Mouse (Mus musculus) liver, embryonic 11.5 days (tissue): ENCODE measurements at regions not wholly inside any gene's neighbourhood (a gene's known extent, or its start where the extent isn't known, plus 50 kb on each side); places are given as distances from the start of the nearest gene placed in this dataset.

Source experiments
- ATAC-seq: fragments of 200-750 bp; cut with Nextera tagmentation; replicated peaks from 2 replicates; pipeline ENCODE4 v1.8.0; 2017; ENCODE audit warnings: moderate number of reproducible peaks, mild to moderate bottlenecking, moderate TSS enrichment, moderate library complexity; ENCODE audit not compliant: low FRiP score
- DNase-seq: peaks from one replicate; pipeline ENCODE4 v3.0.0-alpha.2; 2017; ENCODE audit warnings: low spot score
- H3K27ac ChIP-seq: fragments of 300-500 bp; sonication (generic); 2 replicates; pipeline ENCODE4 v1.5.1; 2014; ENCODE audit warnings: mild to moderate bottlenecking, low read depth, low read length, control low read depth
- H3K27me3 ChIP-seq: fragments of 300-500 bp; sonication (generic); replicated peaks from 2 replicates; pipeline ENCODE4 v1.6.1; 2014; ENCODE audit warnings: low read length, mixed read lengths; ENCODE audit not compliant: control insufficient read depth, insufficient read depth
- H3K36me3 ChIP-seq: fragments of 300-500 bp; sonication (generic); 2 replicates; pipeline ENCODE4 v1.6.1; 2014; ENCODE audit warnings: mild to moderate bottlenecking, low read length, moderate library complexity, mixed read lengths; ENCODE audit not compliant: control insufficient read depth, insufficient read depth
- H3K4me1 ChIP-seq: fragments of 300-500 bp; sonication (generic); replicated peaks from 2 replicates; pipeline ENCODE4 v1.6.1; 2014; ENCODE audit warnings: low read length, mixed read lengths; ENCODE audit not compliant: control insufficient read depth, insufficient read depth
- H3K4me2 ChIP-seq: fragments of 300-500 bp; sonication (generic); 2 replicates; pipeline ENCODE4 v1.6.1; 2014; ENCODE audit warnings: mild to moderate bottlenecking, control low read depth, moderate library complexity
- H3K4me3 ChIP-seq: fragments of 300-500 bp; sonication (generic); 2 replicates; pipeline ENCODE4 v1.5.1; 2014; ENCODE audit warnings: low read depth, low read length, control low read depth
- H3K9ac ChIP-seq: fragments of 300-500 bp; sonication (generic); 2 replicates; pipeline ENCODE4 v1.6.1; 2014; ENCODE audit warnings: low read depth, low read length, control low read depth
- H3K9me3 ChIP-seq: fragments of 300-500 bp; sonication (generic); 2 replicates; pipeline ENCODE4 v1.6.1; 2016; ENCODE audit warnings: low read length, inconsistent platforms, mixed read lengths; ENCODE audit not compliant: control insufficient read depth
- WGBS: fragments of 180-500 bp; shearing (Covaris S2); extraction: QIAGEN DNeasy Blood & Tissue Kit; methylation state at CpG from one replicate; pipeline ENCODE4 v1.1.7; 2014; 5-methylcytosine and 5-hydroxymethylcytosine counted together

GRCm38 (mm10) chr16:95203026-95203425 is 54.3 kb upstream of the Kcnj15 start:
- ATAC-seq (no peak), DNase-seq (no peak)
- no peaks in the 10 kb centered on the region for H3K9me3 ChIP-seq
- H3K4me1 ChIP-seq, result no peaks in the 10 kb centered on the region
- no peak overlapping the region for H3K9ac ChIP-seq
- H3K27me3 ChIP-seq, result no peaks in the 10 kb centered on the region
- H3K36me3 ChIP-seq, result no peaks in the 10 kb centered on the region
- H3K4me2 ChIP-seq, result no peak overlapping the region
- WGBS, result 86% methylated on average over 3 of the region's 3 CpGs
- H3K27ac ChIP-seq, result no peak overlapping the region
- H3K4me3 ChIP-seq, result no peak overlapping the region

GRCm38 (mm10) chr16:95203790-95204189 is 53.6 kb upstream of the Kcnj15 start:
- no peaks in the 10 kb centered on the region for H3K4me1 ChIP-seq
- WGBS, result 66% methylated on average over 3 of the region's 3 CpGs
- no peaks in the 10 kb centered on the region for H3K9me3 ChIP-seq
- H3K27ac ChIP-seq, result no peak overlapping the region
- no peak overlapping the region for H3K4me3 ChIP-seq
- no peaks in the 10 kb centered on the region for H3K36me3 ChIP-seq
- H3K9ac ChIP-seq, result no peak overlapping the region
- no peaks in the 10 kb centered on the region for H3K27me3 ChIP-seq
- H3K4me2 ChIP-seq, result no peak overlapping the region
- ATAC-seq, result no peak
- DNase-seq, result no peak

- no peak overlapping the region for H3K4me3 ChIP-seq
- no peaks in the 10 kb centered on the region for H3K27me3 ChIP-seq
- H3K4me2 ChIP-seq, result no peak overlapping the region
- WGBS, result 91% methylated on average over 6 of the region's 6 CpGs
- DNase-seq, result no peak
- no peaks in the 10 kb centered on the region for H3K36me3 ChIP-seq
- no peak overlapping the region for H3K27ac ChIP-seq
- no peak for ATAC-seq
- H3K4me1 ChIP-seq, result no peaks in the 10 kb centered on the region
- H3K9ac ChIP-seq, result no peak overlapping the region
- H3K9me3 ChIP-seq, result no peaks in the 10 kb centered on the region
These were observed 52.9 kb upstream of the Kcnj15 start for GRCm38 (mm10) chr16:95204507-95204906.

- no peaks in the 10 kb centered on the region for H3K9me3 ChIP-seq
These were observed 50.9 kb upstream of the Kcnj15 start for GRCm38 (mm10) chr16:95206445-95206844.

GRCm38 (mm10) chr16:95207547-95207946 is 49.8 kb upstream of the Kcnj15 start:
- H3K36me3 ChIP-seq, result no peaks in the 10 kb centered on the region
- H3K27ac ChIP-seq, result no peak overlapping the region
- no peak for DNase-seq
- no peak for ATAC-seq
- no peaks in the 10 kb centered on the region for H3K27me3 ChIP-seq
- H3K9ac ChIP-seq, result no peak overlapping the region
- WGBS, result 69% methylated on average over 6 of the region's 6 CpGs
- H3K9me3 ChIP-seq, result no peaks in the 10 kb centered on the region
- no peak overlapping the region for H3K4me3 ChIP-seq
- no peaks in the 10 kb centered on the region for H3K4me1 ChIP-seq
- no peak overlapping the region for H3K4me2 ChIP-seq

More at GRCm38 (mm10) chr16:95206445-95206844, 50.9 kb upstream of the Kcnj15 start:
- H3K27ac ChIP-seq, result no peak overlapping the region
- H3K4me1 ChIP-seq, result no peaks in the 10 kb centered on the region
- H3K4me3 ChIP-seq, result no peak overlapping the region
- no peak overlapping the region for H3K4me2 ChIP-seq
- 91% methylated on average over 5 of the region's 5 CpGs for WGBS
- ATAC-seq, result no peak
- H3K36me3 ChIP-seq, result no peaks in the 10 kb centered on the region
- H3K9ac ChIP-seq, result no peak overlapping the region
- DNase-seq, result no peak
- no peaks in the 10 kb centered on the region for H3K27me3 ChIP-seq
